Mouse (Mus musculus): Measurements from ENCODE around the gene Fam20a. TPM values are rescaled to one million over a fixed set of nuclear protein-coding genes. Genes with fewer than 3 reads are reported as not detected.

Fam20a gene
- polyA plus RNA-seq, 1 experiment from 2014 or later, result 2.4 TPM

DNA sequence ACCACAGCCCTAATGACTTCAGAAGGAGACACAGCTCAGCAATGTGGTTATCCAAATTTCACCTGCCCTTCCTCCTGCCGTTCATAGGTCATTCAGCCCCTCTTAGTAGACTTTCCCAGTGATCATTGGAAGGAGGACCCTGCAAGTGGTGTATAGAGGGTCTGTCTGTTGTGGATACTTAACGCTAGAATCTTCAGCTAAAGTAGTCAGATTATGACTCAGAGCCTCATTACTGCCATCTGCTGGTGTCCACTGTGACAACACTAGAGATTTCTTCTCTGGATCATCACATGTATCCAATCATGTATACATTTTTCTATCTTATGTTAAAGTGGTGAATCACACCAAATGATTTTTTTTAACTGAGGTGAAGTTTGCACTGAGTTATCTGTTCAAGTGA is 100.9 kb downstream of the Fam20a start:
- Histone ChIP-seq H3K4me1 (ENCODE audit: control insufficient read depth, insufficient read depth, low read length) (0 out of 2 replicates have a peak, but pooled peaks cover 4% of the 10 kb centered on the region), H3K27me3 (ENCODE audit: control insufficient read depth, insufficient read depth, low read length) (no peaks in the 10 kb centered on the region), H3K4me2 (ENCODE audit: low read depth, low read length) (no peak overlapping the region), H3K36me3 (ENCODE audit: control insufficient read depth, insufficient read depth, low read length) (no peaks in the 10 kb centered on the region), H3K4me3 (replicated peaks; ENCODE audit: low read length) (no peak overlapping the region), H3K9me3 (replicated peaks; ENCODE audit: control insufficient read depth, low read length) (no peaks in the 10 kb centered on the region), H3K9ac (ENCODE audit: low read length) (no peak overlapping the region), H3K27ac (ENCODE audit: low read length) (no peak overlapping the region)
- 16% methylated on average over 2 of the region's 2 CpGs for WGBS
- ATAC-seq (ENCODE audit: insufficient read depth, low FRiP score), result no peak

DNA sequence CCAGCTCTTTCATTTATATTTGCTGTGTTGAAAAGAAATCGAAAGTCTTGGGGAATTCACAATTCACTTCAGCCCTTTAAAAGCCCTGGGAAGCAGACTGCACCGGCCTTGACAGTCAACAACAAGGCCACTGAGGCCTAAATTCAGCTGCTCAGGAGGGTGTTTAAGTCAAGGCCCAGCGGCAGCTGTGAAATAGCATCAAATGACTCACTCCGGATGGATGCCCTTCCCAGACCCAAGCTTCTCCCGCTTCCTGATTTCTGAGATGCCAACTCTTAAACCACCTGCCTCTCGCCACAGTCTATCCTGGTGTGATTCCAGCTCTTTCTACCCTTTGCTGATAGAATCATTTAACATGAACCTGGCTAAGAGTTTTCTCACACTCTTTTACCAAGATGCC is 101.7 kb downstream of the Fam20a start:
- H3K9me3 ChIP-seq (replicated peaks; ENCODE audit: control insufficient read depth, low read length), result peaks cover 3% of the 10 kb centered on the region; the same call in 1 of the 2 replicates
- no peak overlapping the region for H3K9ac ChIP-seq (ENCODE audit: low read length)
- H3K4me2 ChIP-seq (ENCODE audit: low read depth, low read length), result no peak overlapping the region
- H3K27ac ChIP-seq (ENCODE audit: low read length), result no peak overlapping the region
- no peak overlapping the region for H3K4me3 ChIP-seq (replicated peaks; ENCODE audit: low read length)
- H3K27me3 ChIP-seq (ENCODE audit: control insufficient read depth, insufficient read depth, low read length), result no peaks in the 10 kb centered on the region
- no peak for ATAC-seq (ENCODE audit: insufficient read depth, low FRiP score)
- 0 out of 2 replicates have a peak, but pooled peaks cover 4% of the 10 kb centered on the region for H3K4me1 ChIP-seq (ENCODE audit: control insufficient read depth, insufficient read depth, low read length)
- H3K36me3 ChIP-seq (ENCODE audit: control insufficient read depth, insufficient read depth, low read length), result no peaks in the 10 kb centered on the region
- 76% methylated on average over 6 of the region's 6 CpGs for WGBS

Other genes starting within 250 kb of the Fam20a start
- gene Arsg, start 248.9 kb downstream of the Fam20a start, polyA plus RNA-seq (2015; fragmentation: Nextera tagmentation; extraction: Ambion mirVana), result 4.1 and 5.2 TPM in 2 replicates
- 13.1 and 13.3 TPM in 2 replicates for gene Slc16a6, start 248.7 kb downstream of the Fam20a start, polyA plus RNA-seq (2015; fragmentation: Nextera tagmentation; extraction: Ambion mirVana)
- gene Wipi1, start 110.3 kb downstream of the Fam20a start, polyA plus RNA-seq (2015; fragmentation: Nextera tagmentation; extraction: Ambion mirVana), result 43.2 and 44.8 TPM in 2 replicates
- 303 and 305 TPM in 2 replicates for gene Prkar1a, start 72.9 kb downstream of the Fam20a start, polyA plus RNA-seq (2015; fragmentation: Nextera tagmentation; extraction: Ambion mirVana)
- not detected in 2 replicates for gene 1700012B07Rik, start 105.8 kb upstream of the Fam20a start, polyA plus RNA-seq (2015; fragmentation: Nextera tagmentation; extraction: Ambion mirVana)

All from stomach, embryonic 16.5 days (tissue).